Mouse (Mus musculus): ENCODE results near the gene Hax1.
A peak's percentile ranks its signal among the peaks of the same experiment; 100 is the strongest.

Gene Hax1

GRCm38 (mm10) chr3:89998612-89999054 lies at the start of gene Hax1:
Gene Hax1 (minus strand): TSS chr3:89998780.
- DNase-seq (ENCODE audit: low spot score) = peak; percentile 95

- DNase-seq (ENCODE audit: low spot score) = no peak
Observed at GRCm38 (mm10) chr3:90036263-90036662, 37.7 kb upstream of the Hax1 start.

- DNase-seq (ENCODE audit: low spot score) = no peak
Observed at GRCm38 (mm10) chr3:90034653-90035052, 36.1 kb upstream of the Hax1 start.

GRCm38 (mm10) chr3:90016626-90017025 lies 18.0 kb upstream of the Hax1 start:
- no peak for DNase-seq (ENCODE audit: low spot score)

GRCm38 (mm10) chr3:90010291-90010690 lies 11.7 kb upstream of the Hax1 start:
- DNase-seq (ENCODE audit: low spot score) = no peak

- peak; percentile 17 for DNase-seq (ENCODE audit: low spot score)
Observed at GRCm38 (mm10) chr3:90004091-90004796, 5.7 kb upstream of the Hax1 start.

GRCm38 (mm10) chr3:89999830-90000229 lies 1.2 kb upstream of the Hax1 start:
- no peak for DNase-seq (ENCODE audit: low spot score)

- no peak for DNase-seq (ENCODE audit: low spot score)
Observed at GRCm38 (mm10) chr3:89999090-89999489, 510 bp upstream of the Hax1 start.

- DNase-seq (ENCODE audit: low spot score) = peak; percentile 88
Observed at GRCm38 (mm10) chr3:89997791-89998495, 637 bp downstream of the Hax1 start.

- DNase-seq (ENCODE audit: low spot score) = no peak
Observed at GRCm38 (mm10) chr3:89994807-89995515, 3.6 kb downstream of the Hax1 start.

- no peak for DNase-seq (ENCODE audit: low spot score)
Observed at GRCm38 (mm10) chr3:89987822-89988221, 10.8 kb downstream of the Hax1 start.

GRCm38 (mm10) chr3:89987211-89987610 lies 11.4 kb downstream of the Hax1 start:
- no peak for DNase-seq (ENCODE audit: low spot score)

- DNase-seq (ENCODE audit: low spot score) = no peak
Observed at GRCm38 (mm10) chr3:89982426-89982825, 16.2 kb downstream of the Hax1 start.

GRCm38 (mm10) chr3:89976859-89977258 lies 21.7 kb downstream of the Hax1 start:
- no peak for DNase-seq (ENCODE audit: low spot score)

GRCm38 (mm10) chr3:89968509-89968908 lies 30.1 kb downstream of the Hax1 start:
- DNase-seq (ENCODE audit: low spot score) = no peak

GRCm38 (mm10) chr3:89966946-89967345 lies 31.6 kb downstream of the Hax1 start:
- DNase-seq (ENCODE audit: low spot score) = no peak

- no peak for DNase-seq (ENCODE audit: low spot score)
Observed at GRCm38 (mm10) chr3:89965972-89966371, 32.6 kb downstream of the Hax1 start.

- no peak for DNase-seq (ENCODE audit: low spot score)
Observed at GRCm38 (mm10) chr3:89965557-89965956, 33.0 kb downstream of the Hax1 start.

- DNase-seq (ENCODE audit: low spot score) = peak; percentile 41
Observed at GRCm38 (mm10) chr3:89963926-89964739, 34.4 kb downstream of the Hax1 start.

- DNase-seq (ENCODE audit: low spot score) = peak; percentile 82
Observed at GRCm38 (mm10) chr3:89963221-89963763, 35.3 kb downstream of the Hax1 start, which contains the start of gene Atp8b2. Gene Atp8b2 (minus strand): TSS chr3:89963508.

- peak; percentile 26 for DNase-seq (ENCODE audit: low spot score)
Observed at GRCm38 (mm10) chr3:89962751-89963220, 35.8 kb downstream of the Hax1 start.
